Mouse (Mus musculus) kidney, adult 9 months (tissue): ENCODE results near the gene Inhbb.

Experiments used
- DNase-seq: peaks from one replicate; pipeline ENCODE4 v3.0.0; 2022

Gene Inhbb

GRCm38 (mm10) chr1:119421576-119422421, at the start of gene Inhbb:
Inhbb (minus strand) TSS chr1:119422248.
- DNase-seq, result no peak

DNA sequence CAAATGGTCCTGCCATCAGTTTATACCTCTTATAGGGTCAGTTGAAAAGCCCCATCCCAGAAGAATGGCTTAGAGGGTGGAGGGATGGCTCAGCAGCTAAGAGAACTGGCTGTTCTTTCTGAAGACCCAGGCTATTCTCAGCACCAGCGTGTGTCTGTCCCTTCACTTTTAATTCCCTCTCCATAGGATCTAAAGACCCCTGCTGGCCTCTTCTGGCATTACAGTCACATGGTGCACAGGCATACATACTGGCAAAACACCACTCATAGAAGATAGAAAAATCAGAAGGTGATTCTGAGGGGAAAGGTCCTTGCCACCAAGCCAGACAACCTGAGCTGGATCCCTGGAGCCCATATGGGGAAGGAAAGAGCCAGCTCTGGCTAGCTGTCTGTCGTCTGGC, 41.3 kb upstream of the Inhbb start:
- peak; percentile 59 for DNase-seq

- no peak for DNase-seq
Observed at GRCm38 (mm10) chr1:119460062-119460461, 38.0 kb upstream of the Inhbb start.

GRCm38 (mm10) chr1:119457993-119458605, 36.1 kb upstream of the Inhbb start:
- peak; percentile 76 for DNase-seq

DNA sequence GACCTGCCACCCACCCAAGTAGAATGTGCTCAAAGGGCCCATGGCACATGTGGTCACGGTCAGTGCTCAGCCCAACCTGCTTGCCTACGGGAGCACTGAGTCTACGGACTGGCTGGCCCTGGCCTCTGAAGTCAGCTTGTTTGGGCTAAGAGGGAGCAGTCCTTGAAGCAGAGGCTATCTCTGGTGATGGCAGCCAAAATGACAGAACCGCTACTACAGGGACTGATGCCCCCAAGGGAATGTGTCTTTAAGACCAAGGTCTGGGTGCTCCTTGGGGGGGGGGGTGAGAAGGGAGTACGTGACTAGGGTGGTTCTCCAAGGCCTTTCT, 35.4 kb upstream of the Inhbb start:
- DNase-seq, result peak; percentile 13

DNA sequence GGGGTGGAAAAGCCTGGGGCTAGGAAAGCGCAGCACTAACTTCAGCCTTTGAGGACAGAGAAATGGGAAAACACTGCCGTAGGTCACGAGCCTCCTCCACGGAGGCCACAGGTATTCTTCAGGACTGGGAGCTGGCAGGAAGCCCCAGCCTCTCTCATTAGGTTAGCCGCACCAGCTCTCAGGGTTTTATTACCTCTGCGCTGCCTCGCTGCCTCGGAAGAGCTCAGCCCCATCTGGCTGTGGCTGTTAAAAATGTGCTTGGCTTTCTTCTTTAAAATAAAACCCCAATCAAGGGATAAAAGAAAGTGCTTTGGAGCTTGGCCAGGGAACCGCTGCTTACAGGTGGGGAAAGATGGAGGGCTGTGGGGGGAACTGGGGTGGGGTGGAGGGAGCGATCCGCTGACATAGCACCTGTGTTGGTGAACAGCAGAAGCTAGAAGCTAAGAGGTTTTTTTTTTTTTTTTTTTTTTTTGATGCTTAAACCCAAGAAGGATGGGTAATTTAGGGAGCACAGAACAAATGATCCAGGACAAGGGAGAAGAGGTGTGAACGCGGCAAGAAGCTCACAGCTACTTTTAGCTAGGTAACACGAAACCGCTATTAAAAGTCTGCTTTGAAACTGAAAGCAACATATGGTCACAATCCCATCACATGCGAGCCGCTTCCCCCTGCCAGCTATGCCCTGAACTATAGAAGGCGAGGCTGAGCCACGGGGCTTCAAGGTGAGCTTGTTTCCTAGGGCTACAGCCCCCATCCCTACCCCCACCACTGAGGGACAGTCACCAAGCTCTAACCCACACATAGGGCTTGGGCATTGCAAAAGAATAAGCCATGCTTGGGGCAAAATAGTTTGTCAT, 34.9 kb upstream of the Inhbb start:
- peak; percentile 14 for DNase-seq

- no peak for DNase-seq
Observed at GRCm38 (mm10) chr1:119453731-119454130, 31.7 kb upstream of the Inhbb start.

DNA sequence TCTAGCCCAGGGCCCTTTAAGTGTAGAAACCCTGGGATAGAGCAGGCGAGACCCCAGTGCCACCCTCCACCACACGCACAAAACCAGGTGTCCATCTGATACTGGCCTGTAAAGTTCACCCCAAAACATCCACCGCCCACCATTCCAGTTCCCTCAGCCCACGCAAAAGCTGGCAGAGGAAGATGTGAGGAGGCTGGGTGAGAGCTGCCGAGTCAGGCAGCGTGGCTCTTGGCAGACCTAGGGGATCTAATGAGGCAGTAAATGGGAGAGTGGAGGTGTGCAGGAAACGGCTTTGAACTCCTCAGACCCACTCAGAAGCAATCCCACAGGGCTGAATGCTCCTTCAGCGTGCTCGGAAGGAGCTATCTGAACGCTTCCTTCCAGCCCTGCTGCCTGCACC, 29.4 kb upstream of the Inhbb start:
- DNase-seq, result no peak

DNA sequence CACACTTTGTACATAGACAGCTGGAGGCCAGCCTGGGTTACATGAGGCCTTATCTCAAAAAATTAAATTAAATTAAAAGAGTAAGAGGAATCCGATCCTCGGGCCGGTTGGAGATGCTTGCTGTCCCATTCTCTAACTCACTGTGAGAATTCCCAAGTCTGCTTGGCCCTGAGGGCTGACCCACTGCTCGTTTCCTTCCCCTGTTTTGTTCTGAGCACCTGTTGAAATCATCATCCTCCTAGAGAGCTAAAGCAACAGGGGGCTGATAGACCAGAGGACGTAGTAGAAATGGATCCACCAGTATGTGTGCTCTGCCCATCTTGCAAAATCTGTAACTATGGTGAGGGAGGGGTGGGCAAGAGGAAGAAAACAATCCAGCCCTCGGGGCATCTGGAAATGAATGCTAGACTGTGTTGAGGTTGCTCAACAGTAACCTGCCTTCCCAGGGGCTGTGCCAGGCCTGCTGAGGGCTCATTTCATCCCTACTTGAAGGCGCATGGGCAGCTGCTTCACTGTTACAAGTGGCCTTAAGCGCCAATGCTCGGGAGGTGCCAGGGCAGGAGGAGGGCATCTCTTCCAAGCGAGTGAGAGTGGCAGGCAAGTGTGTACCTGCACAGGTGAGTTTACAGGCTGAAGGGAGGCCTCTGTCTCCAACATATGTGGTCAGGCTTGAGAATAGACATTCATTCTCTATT, 28.8 kb upstream of the Inhbb start:
- no peak for DNase-seq

DNA sequence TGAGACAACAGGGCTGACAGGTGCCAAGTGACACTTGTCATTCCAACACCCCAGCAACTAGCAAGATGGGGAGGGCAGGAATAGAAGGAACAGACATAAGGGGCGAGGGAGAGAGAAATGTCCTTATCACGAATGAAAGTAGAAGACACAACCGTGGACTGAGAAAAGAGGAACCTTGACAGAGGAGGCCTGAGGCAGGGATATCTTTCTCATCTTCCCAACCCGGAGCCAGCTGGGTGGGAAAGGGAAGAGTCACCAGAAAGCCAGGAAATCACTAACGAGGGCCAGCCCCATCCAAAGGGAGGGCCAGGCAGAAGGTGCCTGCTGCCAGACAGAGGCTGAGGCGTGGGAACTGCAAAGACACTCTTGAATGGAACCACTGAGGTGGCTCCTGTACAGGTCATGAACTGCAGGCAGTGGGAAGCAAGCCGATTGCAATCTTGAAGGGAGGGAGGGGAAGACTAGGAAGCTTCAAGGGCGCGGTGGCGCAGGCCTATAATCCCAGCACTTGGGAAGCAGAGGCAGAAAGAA, 24.8 kb upstream of the Inhbb start:
- DNase-seq, result no peak

GRCm38 (mm10) chr1:119443591-119444350, 21.7 kb upstream of the Inhbb start:
- no peak for DNase-seq

DNA sequence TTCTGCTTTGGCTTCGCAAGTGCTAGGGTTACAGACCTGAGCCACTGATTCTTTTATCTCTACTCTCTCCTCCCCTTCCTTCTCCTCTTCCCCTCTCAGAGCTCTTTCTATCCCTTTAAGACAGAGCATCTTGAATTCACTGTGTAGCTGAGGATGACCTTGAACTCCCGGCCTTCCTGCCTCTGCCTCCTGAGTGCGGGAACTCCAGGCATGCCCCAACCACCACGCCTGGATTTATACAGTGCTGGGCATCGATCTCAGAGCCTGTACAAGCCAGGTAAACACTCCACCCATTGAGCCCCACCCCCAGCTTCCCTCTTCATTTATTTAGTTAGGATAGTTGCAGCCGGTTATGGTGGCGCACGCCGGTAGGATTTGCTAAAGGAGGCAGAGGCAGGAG, 20.9 kb upstream of the Inhbb start:
- no peak for DNase-seq

- DNase-seq, result no peak
Observed at GRCm38 (mm10) chr1:119438105-119438637, 16.1 kb upstream of the Inhbb start.

DNA sequence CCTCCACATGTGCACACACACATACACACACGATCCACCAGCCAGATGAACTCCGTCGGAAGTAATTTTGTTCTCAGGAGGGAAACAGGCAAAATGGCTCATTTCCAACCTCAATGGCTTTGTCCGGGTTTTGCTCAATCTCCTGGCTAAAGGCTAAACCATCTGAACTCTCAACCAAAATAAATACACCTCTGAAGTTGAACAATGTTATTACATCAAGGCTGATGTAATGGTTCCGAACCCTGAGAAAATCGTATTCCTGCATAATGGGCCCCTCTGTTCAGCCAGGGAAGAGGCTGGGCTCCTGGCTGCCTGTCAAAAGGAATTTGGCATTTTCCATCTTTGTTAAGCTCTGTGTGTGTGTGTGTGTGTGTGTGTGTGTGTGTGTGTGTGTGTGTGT, 15.4 kb upstream of the Inhbb start:
- DNase-seq, result no peak

DNA sequence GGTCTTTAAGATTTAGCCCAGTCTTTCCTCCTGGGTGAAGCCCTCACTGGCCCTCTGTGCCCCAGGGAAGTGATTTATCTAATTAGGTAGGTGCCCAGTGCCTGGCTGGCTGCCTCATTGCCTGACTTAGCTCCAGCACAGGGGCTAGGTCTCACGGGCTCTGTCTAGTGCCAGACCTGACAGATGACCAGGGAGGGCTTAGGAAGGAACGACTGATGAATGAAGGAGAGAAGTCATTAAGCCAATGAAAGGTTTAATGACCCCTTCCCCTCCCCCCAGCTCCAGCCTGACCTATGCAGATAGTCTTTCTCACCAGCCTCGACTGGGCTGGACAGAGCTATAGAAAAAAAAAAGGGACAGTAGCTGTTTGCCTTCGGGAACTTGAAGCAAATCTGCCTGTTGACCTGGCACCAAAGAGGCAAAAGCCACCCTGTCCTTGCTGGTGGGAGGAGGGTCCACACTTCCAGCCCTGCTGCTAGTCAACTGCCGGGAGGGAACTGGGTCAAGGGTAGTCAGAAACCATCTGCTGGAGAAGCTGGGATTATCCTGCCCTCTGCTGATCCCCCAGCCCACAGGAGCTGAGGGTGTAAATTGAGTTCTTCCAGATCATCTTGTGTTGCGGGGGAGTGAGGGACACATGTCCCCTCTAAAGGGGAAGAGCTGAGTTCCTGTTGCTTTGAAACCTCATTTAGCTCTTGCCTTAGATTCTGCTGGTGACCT, 2.3 kb upstream of the Inhbb start:
- DNase-seq, result no peak

GRCm38 (mm10) chr1:119423510-119423909, 1.5 kb upstream of the Inhbb start:
- DNase-seq, result peak; percentile 57

DNA sequence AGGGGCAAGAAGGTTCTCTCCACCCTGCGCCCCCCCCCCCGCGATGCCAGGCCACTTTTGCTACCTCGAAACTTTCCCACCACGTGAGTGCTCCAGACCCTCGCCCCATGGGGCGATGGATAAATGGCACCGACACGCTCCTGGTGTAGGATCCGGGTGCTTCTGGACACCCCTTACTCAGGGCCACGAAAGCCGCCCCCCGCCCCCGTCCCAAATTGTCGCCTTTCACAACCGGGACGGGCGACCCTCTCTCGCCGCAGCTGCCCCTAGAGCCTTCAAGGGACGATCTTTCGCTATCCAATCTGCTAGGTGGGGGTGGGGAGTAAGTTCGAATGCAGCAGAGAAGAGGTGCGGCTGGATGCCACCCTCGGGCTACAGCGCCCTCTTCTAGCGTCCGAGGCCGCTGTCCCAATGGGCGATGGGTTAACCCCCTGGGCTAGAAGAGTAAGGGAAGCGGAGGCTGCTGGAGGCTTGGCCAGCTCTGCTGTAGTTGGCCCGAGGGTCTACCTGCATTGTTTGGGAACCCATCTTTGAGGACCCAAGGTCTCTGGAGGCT, 490 bp upstream of the Inhbb start:
- DNase-seq, result no peak

- DNase-seq, result no peak
Observed at GRCm38 (mm10) chr1:119420984-119421575, 968 bp downstream of the Inhbb start.

GRCm38 (mm10) chr1:119420189-119420983, 1.7 kb downstream of the Inhbb start:
- no peak for DNase-seq
